Mouse (Mus musculus) lung, postnatal 0 days (tissue): ENCODE results near the gene Mlana. TPM values are rescaled to one million over a fixed set of nuclear protein-coding genes. Genes with fewer than 3 reads are reported as not detected.

Source experiments
- ATAC-seq: fragments of 200-750 bp; cut with Nextera tagmentation; 2 replicates; pipeline ENCODE4 v1.8.0; 2017; ENCODE audit warnings: moderate library complexity
- DNase-seq: peaks from one replicate; pipeline ENCODE4 v3.0.0-alpha.2; 2016; ENCODE audit warnings: low spot score
- H3K27ac ChIP-seq: fragments of 300-500 bp; sonication (generic); 2 replicates; pipeline ENCODE4 v1.5.1; 2014; ENCODE audit warnings: antibody characterized with exemption, mild to moderate bottlenecking, low read length, mixed read lengths
- H3K27me3 ChIP-seq: fragments of 300-500 bp; sonication (generic); replicated peaks from 2 replicates; pipeline ENCODE4 v1.6.1; 2014; ENCODE audit warnings: low read length, mixed read lengths; ENCODE audit not compliant: insufficient read depth
- H3K36me3 ChIP-seq: fragments of 300-500 bp; sonication (generic); 2 replicates; pipeline ENCODE4 v1.6.1; 2014; ENCODE audit warnings: low read length, mixed read lengths; ENCODE audit not compliant: insufficient read depth
- H3K4me1 ChIP-seq: fragments of 300-500 bp; sonication (generic); 2 replicates; pipeline ENCODE4 v1.6.1; 2014; ENCODE audit warnings: antibody characterized with exemption, low read depth, low read length, mixed read lengths; ENCODE audit not compliant: insufficient read depth
- H3K4me2 ChIP-seq: fragments of 300-500 bp; sonication (generic); replicated peaks from 2 replicates; pipeline ENCODE4 v1.6.1; 2014; ENCODE audit warnings: low read depth, mild to moderate bottlenecking, low read length, moderate library complexity, mixed read lengths
- H3K4me3 ChIP-seq: fragments of 300-500 bp; sonication (generic); 2 replicates; pipeline ENCODE4 v1.5.1; 2014; ENCODE audit warnings: low read depth, low read length
- H3K9ac ChIP-seq: fragments of 300-500 bp; sonication (generic); replicated peaks from 2 replicates; pipeline ENCODE4 v1.6.1; 2014; ENCODE audit warnings: low read depth, mild to moderate bottlenecking
- H3K9me3 ChIP-seq: fragments of 300-500 bp; sonication (generic); 2 replicates; pipeline ENCODE4 v1.6.1; 2016; ENCODE audit warnings: low read length, mixed read lengths
- CTCF ChIP-seq: IDR thresholded peaks from 2 replicates; pipeline ENCODE4 v1.5.1; 2016; ENCODE audit warnings: antibody characterized with exemption, mild to moderate bottlenecking
- EP300 ChIP-seq: IDR thresholded peaks from 2 replicates; pipeline ENCODE4 v1.6.1; 2016; ENCODE audit warnings: antibody characterized with exemption, mild to moderate bottlenecking, control low read depth
- WGBS: fragments of 180-500 bp; shearing (Covaris S2); extraction: QIAGEN DNeasy Blood & Tissue Kit; methylation state at CpG from one replicate; pipeline ENCODE4 v1.1.7; 2014; 5-methylcytosine and 5-hydroxymethylcytosine counted together
- polyA plus RNA-seq: library from polyadenylated mRNA; unstranded; fragments of >200 nt; fragmentation: Nextera tagmentation; extraction: Ambion mirVana; gene quantifications from 2 replicates; pipeline ENCODE4 v1.2.1, GENCODE M21; 2015

The Mlana gene
- polyA plus RNA-seq, 1 experiment from 2014 or later: 0.61 TPM

DNA sequence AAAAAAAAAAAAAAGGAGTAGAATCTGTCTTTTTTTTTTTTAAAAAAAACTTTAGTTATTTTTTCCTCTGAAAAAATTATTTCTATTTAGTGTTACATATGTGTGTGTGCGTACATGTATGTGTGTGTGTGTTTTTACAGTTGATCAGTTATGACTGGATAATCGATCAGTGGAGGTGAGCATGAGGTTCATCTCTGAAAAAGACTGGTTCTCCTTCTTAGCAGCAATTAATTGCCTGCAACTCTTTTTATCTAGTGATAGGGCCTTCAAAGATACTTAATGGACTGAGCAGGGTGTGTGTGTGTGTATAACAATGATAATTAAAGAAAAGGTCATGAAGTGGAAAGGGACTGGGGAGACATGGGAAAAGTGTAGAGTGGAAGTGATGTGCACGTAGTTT, 53.4 kb downstream of the Mlana start:
- no peaks in the 10 kb centered on the region for H3K9me3 ChIP-seq
- no peak for DNase-seq
- no peak overlapping the region for H3K4me3 ChIP-seq
- no peaks in the 10 kb centered on the region for H3K27me3 ChIP-seq
- no peak overlapping the region for H3K4me2 ChIP-seq
- no peak for TF ChIP-seq CTCF
- TF ChIP-seq EP300: no peak
- H3K36me3 ChIP-seq: no peaks in the 10 kb centered on the region
- H3K27ac ChIP-seq: no peak overlapping the region
- WGBS: 93% methylated on average over 3 of the region's 3 CpGs
- H3K9ac ChIP-seq: no peak overlapping the region
- H3K4me1 ChIP-seq: no peaks in the 10 kb centered on the region
- ATAC-seq: no peak

DNA sequence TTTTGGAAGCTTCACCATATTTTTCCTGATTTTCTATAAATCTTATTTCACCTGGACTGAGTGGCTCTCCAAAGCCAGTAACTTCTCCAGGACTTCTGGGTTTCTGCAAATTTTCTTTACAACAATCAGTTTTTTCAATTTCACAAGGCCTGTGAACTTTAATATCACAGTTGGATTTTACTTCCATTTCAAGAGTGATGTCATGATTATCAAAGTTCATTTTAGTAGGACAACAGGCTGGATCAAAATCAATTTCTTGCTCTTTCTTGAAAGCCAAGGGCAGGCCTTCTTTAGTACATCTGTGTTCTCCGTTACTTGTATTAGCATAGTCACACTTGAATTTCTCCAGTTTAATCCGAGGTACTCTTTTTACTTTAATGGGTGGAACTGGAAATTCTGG, 56.3 kb downstream of the Mlana start:
- TF ChIP-seq CTCF (no peak), EP300 (no peak)
- DNase-seq (no peak), ATAC-seq (no peak)
- Histone ChIP-seq H3K4me2 (no peak overlapping the region), H3K9me3 (no peaks in the 10 kb centered on the region), H3K27me3 (no peaks in the 10 kb centered on the region), H3K4me3 (no peak overlapping the region), H3K27ac (no peak overlapping the region), H3K4me1 (no peaks in the 10 kb centered on the region), H3K9ac (no peak overlapping the region), H3K36me3 (no peaks in the 10 kb centered on the region)
- WGBS: 90% methylated on average over 2 of the region's 2 CpGs

Other genes with a start within 250 kb of the Mlana start
- gene Ric1, start 175.5 kb upstream of the Mlana start, polyA plus RNA-seq: 17.7 and 18.6 TPM in 2 replicates
- 3.2 TPM in 2 replicates for gene Ermp1, start 49.4 kb upstream of the Mlana start, polyA plus RNA-seq
- gene 9930021J03Rik, start 108.2 kb downstream of the Mlana start, polyA plus RNA-seq: 3.2 and 3.7 TPM in 2 replicates
- 7.6 and 9.0 TPM in 2 replicates for gene Ranbp6, start 115.2 kb downstream of the Mlana start, polyA plus RNA-seq
- gene Il33, start 227.3 kb downstream of the Mlana start, polyA plus RNA-seq: 56.1 and 148 TPM in 2 replicates